Mouse (Mus musculus): ENCODE measurements around the gene Cish. TPM values are rescaled to one million over a fixed set of nuclear protein-coding genes. Genes with fewer than 3 reads are reported as not detected.

Gene Cish
- polyA plus RNA-seq, 1 experiment, result 12.5 TPM

DNA sequence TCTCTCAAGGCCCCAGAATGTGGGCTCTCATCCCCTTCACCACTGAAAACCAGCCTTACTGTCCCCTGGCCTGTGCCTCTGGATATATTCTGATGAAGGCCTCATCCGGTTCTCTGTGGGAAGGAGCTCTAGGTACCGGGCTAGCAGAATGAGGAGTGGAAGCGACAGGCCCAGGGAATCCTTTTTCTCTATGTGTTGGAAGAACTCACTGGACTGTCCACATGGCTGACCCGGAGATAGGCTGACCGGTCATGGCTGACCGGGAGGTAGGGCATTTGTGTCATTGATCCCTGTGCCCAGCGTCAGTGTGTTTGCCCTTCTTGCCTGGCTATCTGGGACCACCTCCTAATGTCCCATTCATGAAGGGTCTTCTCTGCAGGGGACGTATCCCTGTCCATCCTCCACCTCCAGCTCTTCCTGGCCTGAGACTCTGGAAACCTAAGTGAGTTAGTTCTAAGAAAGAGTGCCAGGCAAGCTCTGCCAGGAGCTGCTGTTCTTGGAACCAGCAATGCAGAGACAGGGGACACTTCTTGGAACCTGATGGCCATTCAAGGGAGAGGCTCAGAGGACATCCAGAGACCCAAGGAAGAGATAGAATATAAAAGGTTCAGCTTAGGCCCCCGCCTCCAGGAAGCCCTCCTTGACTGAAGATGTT lies 12.6 kb downstream of the Cish start:
- 73% methylated on average over 9 of the region's 9 CpGs for WGBS
- DNase-seq (ENCODE audit: low read depth, low spot score), result no peak

DNA sequence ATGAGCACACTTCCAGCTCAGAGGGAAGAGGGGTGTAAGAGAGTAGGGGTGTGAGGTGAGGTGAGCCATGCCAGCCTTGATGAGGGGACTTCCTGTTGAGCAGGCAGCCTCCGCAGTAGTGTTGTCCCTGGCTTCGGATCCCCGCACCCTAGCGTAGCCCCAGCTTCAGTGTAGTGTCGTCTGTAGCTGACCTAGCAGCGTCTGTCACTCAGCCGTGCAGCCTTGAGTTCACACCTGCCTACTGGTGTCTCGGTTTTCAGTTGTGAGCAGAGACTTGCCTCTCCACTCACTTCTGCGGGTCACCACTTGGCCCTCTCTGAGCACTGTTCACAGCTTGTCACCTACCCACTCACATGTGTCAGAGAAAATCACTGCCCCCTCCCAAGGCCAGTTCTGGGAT lies 13.3 kb downstream of the Cish start:
- 87% methylated on average over 9 of the region's 9 CpGs for WGBS
- no peak for DNase-seq (ENCODE audit: low read depth, low spot score)

- no peak for DNase-seq (ENCODE audit: low read depth, low spot score)
- 87% methylated on average over 5 of the region's 5 CpGs for WGBS
Measured at GRCm38 (mm10) chr9:107309600-107309999, 13.8 kb downstream of the Cish start.

DNA sequence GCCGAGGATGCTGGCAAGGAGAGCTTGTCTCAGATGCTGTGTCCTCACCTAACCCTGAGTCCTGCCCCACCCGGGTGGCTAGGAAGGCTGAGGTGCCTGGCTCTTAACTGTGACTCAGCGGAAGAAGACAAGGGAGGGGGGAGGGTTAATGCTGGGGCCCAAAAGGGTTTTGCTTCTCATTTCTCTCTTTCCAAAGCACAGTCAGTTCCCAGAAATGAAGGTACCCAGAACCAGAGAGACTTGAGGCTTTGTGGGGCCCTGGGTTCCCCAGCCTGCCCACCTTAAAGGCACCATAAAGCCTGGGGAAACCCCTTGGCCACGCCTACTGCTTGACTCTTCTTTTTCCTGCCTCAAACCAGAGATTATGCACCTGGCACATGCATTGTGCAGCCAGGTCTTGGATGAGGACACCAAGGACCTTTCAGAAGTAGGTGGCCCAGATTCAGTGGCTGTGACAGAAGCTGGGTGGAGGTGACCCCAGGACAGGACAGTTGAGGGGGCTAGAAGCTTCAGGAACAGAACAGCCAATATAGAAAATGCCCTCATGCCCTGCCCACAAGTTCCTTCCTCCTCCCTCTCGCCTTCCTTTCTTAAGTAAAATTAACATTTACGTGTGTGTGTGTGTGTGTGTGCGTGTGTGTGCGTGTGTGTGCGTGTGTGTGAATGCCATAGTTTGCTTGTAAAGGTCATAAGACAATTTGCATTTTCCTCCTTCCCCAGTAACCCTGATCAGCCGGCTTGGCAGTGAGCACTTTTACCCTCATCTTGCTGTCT lies 17.2 kb downstream of the Cish start:
- DNase-seq (ENCODE audit: low read depth, low spot score), result no peak
- 21% methylated on average over 10 of the region's 10 CpGs for WGBS

DNA sequence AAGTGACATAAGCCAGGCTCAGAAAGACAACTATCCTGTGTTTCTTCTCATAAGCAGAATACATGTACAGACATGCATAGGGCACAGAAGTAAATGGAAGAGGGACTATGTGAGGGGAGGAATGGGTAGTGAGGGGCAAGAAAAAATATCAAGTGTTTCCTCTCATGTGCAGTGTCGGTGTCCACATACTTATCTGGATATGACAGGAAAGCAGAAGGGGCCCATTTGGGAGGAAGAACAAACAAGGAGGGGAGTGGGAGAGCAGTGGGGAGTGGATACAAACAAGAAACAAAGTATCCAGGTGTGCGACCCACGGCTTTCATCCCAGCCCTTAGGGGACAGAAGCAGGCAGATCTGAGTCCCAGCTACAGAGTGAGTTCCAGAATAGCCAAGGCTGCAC lies 18.1 kb downstream of the Cish start:
- DNase-seq (ENCODE audit: low read depth, low spot score), result no peak
- WGBS, result 82% methylated on average over 3 of the region's 3 CpGs

DNA sequence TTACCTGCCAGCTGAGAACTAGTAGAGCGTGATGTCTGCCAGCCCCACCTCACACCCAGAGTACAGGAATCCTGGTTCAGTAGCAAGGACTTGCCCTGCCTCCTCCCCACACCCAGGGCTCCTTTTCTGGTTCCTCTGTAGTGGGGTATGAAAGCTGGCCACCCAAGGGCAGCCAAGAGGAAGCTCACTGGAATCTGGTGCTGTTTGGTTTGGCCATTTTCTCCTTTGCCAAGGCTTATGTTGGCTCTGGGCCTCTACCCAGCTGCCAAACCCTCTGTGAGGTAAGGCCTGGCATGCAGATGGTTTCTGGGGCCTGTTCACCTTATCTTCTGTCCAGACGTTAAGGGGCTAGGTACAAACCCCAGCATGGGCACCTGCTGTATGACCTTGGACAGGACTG lies 20.0 kb downstream of the Cish start:
- DNase-seq (ENCODE audit: low read depth, low spot score), result no peak
- WGBS, result 27% methylated on average over 2 of the region's 2 CpGs

GRCm38 (mm10) chr9:107322461-107323050 lies 26.7 kb downstream of the Cish start:
- WGBS, result 50% methylated on average over 8 of the region's 8 CpGs
- no peak for DNase-seq (ENCODE audit: low read depth, low spot score)

GRCm38 (mm10) chr9:107323558-107323957 lies 27.7 kb downstream of the Cish start:
- DNase-seq (ENCODE audit: low read depth, low spot score), result no peak
- 41% methylated on average over 6 of the region's 6 CpGs for WGBS

GRCm38 (mm10) chr9:107324799-107325561 lies 29.2 kb downstream of the Cish start:
- no peak for DNase-seq (ENCODE audit: low read depth, low spot score)
- 80% methylated on average over 4 of the region's 4 CpGs for WGBS

DNA sequence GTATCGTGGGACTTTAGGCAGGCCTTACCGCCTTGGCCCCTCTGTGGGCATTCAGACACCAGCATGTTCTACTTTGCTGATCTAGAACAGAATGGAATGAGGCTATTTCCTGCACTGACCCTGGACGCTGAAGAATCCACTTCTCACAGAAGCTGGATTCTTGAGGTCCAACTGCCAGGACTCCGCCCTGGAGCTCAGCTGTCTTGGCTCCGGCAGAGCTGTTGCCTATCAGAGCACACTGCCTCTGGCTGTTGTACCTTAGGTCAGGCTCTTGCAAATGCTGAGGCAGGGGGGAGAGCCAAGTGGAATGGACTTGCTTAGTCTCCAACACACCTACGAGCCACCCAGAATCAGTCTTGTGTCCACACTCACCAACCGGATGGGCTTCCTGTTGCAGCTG lies 30.1 kb downstream of the Cish start:
- WGBS, result 68% methylated on average over 7 of the region's 7 CpGs
- no peak for DNase-seq (ENCODE audit: low read depth, low spot score)

GRCm38 (mm10) chr9:107327879-107328620 lies 32.2 kb downstream of the Cish start:
- 88% methylated on average over 16 of the region's 16 CpGs for WGBS
- no peak for DNase-seq (ENCODE audit: low read depth, low spot score)

- WGBS, result 60% methylated on average over 6 of the region's 6 CpGs
- DNase-seq (ENCODE audit: low read depth, low spot score), result no peak
Measured at GRCm38 (mm10) chr9:107330791-107331190, 35.0 kb downstream of the Cish start.

- WGBS, result 81% methylated on average over 2 of the region's 2 CpGs
- no peak for DNase-seq (ENCODE audit: low read depth, low spot score)
Measured at GRCm38 (mm10) chr9:107333686-107334085, 37.9 kb downstream of the Cish start.

- WGBS, result 91% methylated on average over 6 of the region's 6 CpGs
Measured at GRCm38 (mm10) chr9:107334356-107334755, 38.5 kb downstream of the Cish start.

DNA sequence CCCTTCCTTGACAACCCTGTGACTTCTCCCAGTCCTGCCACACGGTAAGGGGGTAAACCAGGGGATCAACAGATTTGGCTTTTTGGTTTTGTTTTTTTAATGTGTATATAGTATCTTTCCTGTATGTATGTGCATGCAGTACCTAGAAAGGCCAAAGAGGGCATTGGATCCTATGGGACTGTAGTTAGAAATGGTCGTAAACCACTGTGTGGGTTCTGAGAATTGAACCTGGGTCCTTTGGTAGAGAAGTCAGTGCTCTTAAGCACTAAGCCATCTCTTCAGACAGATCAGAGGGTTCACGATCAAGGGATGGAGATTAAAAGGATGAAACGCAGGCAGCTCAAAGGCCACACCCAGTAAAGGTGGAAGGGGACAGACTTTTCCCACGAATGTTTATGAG lies 39.2 kb downstream of the Cish start:
- WGBS, result 81% methylated on average over 5 of the region's 5 CpGs
- no peak for DNase-seq (ENCODE audit: low read depth, low spot score)

More at GRCm38 (mm10) chr9:107334356-107334755, 38.5 kb downstream of the Cish start:
- DNase-seq (ENCODE audit: low read depth, low spot score), result no peak

DNA sequence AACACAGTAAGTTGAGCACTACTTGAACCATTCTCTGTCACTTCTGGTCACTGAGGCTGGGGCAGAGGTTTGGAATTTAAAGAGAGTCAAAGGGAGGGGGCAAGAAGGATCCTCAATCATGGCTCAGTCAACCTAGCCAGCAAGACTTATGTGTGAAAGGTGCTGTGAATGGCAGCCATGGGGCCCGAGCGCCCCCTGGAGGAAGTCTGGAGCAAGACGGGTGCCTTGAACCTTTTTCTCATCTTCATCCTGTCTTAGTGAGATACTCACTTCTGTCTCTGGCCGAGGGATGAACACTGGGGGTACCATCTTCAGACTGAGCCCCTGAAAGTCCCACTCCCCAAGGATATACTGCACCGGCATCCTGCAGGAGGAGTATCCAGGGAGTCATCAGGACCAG lies 40.1 kb downstream of the Cish start:
- 4% methylated on average over 5 of the region's 5 CpGs for WGBS
- no peak for DNase-seq (ENCODE audit: low read depth, low spot score)

- no peak for DNase-seq (ENCODE audit: low read depth, low spot score)
- 82% methylated on average over 6 of the region's 6 CpGs for WGBS
Measured at GRCm38 (mm10) chr9:107336386-107336785, 40.6 kb downstream of the Cish start.

GRCm38 (mm10) chr9:107338172-107338883 lies 42.5 kb downstream of the Cish start, which contains the start of gene Hemk1:
Hemk1 (minus strand) TSS chr9:107338350.
- DNase-seq (ENCODE audit: low read depth, low spot score), result peak; percentile 53
- 3% methylated on average over 30 of the region's 30 CpGs for WGBS

All from large intestine, adult 2 months (tissue).